Mouse (Mus musculus): ENCODE results near the gene H60b. TPM values are rescaled to one million over a fixed set of nuclear protein-coding genes. Genes with fewer than 3 reads are reported as not detected.
"Not testable (repeated sequence)": the region's sequence is repeated elsewhere in the genome, so short reads cannot be mapped to it uniquely, and the experiment has no call there.

Gene H60b
- polyA plus RNA-seq, 1 experiment from 2014 or later, result 0.76 TPM

- DNase-seq (peak; percentile 24), ATAC-seq (ENCODE audit: low FRiP score, low TSS enrichment) (peak; percentile 62; the same call in 1 of the 2 replicates)
- H3K36me3 ChIP-seq (ENCODE audit: control insufficient read depth, insufficient read depth, low read length); H3K4me2 ChIP-seq (ENCODE audit: low read length); H3K9me3 ChIP-seq (ENCODE audit: control insufficient read depth, low read length); H3K4me1 ChIP-seq (ENCODE audit: control insufficient read depth, insufficient read depth, low read length); H3K27ac ChIP-seq (replicated peaks; ENCODE audit: low read depth, low read length); H3K27me3 ChIP-seq (ENCODE audit: control insufficient read depth, insufficient read depth, low read length); H3K4me3 ChIP-seq (replicated peaks; ENCODE audit: low read depth, low read length); H3K9ac ChIP-seq (replicated peaks; ENCODE audit: low read length): not testable (repeated sequence)
- 6% methylated on average over 8 of the region's 8 CpGs for WGBS
Measured at GRCm38 (mm10) chr10:22270879-22271786, 112.7 kb downstream of the H60b start.

DNA sequence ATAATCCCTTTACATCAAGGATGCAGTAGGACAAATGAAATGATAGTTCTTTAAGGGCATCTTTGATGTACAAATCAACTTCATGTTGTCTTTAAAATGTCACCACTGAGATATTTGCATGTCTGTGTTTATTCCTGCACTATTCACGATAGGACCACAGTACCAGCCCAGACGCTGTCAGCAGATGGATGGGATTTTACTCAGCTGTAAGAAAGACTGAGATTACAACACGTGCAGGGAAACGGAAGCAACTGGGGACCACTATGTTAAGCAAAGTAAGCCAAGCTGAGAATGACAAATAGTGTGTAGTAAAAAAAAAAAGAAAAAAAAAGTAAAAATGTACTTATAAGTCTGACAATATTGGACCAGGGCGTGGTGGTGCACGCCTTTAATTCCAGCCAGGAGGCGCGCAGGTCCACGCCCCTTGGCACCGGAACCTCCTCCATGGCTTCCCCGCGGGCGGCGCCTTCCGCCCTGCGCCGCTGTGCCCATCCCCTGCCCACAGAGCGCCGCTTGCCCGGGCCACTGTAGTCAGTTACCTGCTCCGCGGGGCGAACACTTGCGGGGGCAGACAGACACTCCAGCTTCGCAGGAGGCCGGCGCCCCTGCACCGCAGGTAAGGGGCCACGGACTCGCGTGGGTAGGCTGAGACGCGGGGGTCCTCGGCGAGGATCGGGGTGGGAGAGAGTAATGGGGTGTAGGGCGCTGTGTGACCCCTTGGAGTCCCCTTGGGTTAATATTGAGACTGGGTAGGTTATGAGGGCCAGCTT lies 114.7 kb downstream of the H60b start:
- DNase-seq, result peak; percentile 56
- Histone ChIP-seq H3K4me3 (replicated peaks; ENCODE audit: low read depth, low read length) (peak overlapping the region; percentile 44), H3K9ac (replicated peaks; ENCODE audit: low read length) (0 out of 2 replicates have a peak overlapping the region, but pooled peaks have one; percentile 20), H3K4me2 (ENCODE audit: low read length) (peak overlapping the region; percentile 81)
- 1% methylated on average over 37 of the region's 37 CpGs for WGBS
- not testable (repeated sequence) for H3K27me3 ChIP-seq (ENCODE audit: control insufficient read depth, insufficient read depth, low read length); H3K36me3 ChIP-seq (ENCODE audit: control insufficient read depth, insufficient read depth, low read length); H3K27ac ChIP-seq (replicated peaks; ENCODE audit: low read depth, low read length); H3K4me1 ChIP-seq (ENCODE audit: control insufficient read depth, insufficient read depth, low read length); H3K9me3 ChIP-seq (ENCODE audit: control insufficient read depth, low read length)
- ATAC-seq (ENCODE audit: low FRiP score, low TSS enrichment), result peak; percentile 55

DNA sequence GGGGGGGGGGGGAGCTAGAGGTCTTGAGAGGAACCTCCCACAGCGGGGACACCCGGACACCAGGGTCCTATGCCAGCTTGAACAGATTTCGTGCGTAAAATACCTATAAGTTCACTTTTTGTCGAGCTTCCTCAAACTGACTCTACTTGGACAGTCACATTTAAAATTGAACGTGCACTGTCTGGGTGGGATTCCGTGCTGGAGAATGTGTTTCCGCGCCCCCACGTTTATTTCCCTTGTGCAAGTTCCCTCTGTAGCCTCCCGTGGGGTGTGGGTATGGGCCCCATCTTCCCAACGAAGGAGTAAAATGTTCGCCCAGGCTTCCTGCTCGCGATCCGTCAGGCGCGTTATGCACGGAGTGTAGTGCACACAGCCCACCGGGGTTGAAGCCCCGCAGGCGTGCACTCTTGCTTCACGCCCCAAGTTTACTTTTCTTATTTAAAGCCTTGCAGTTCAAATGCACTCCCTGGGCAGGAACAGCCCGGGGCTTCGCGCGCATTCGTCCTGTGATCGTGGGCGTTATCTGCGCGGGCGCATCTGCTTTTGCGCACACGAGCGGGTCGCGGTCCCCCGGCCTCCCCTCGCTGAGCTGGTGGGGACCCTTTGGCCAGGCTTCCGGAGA lies 115.4 kb downstream of the H60b start:
- Histone ChIP-seq H3K36me3 (ENCODE audit: control insufficient read depth, insufficient read depth, low read length) (no peaks in the 10 kb centered on the region), H3K27ac (replicated peaks; ENCODE audit: low read depth, low read length) (no peak overlapping the region), H3K9ac (replicated peaks; ENCODE audit: low read length) (no peak overlapping the region), H3K4me1 (ENCODE audit: control insufficient read depth, insufficient read depth, low read length) (no peaks in the 10 kb centered on the region), H3K9me3 (ENCODE audit: control insufficient read depth, low read length) (no peaks in the 10 kb centered on the region), H3K27me3 (ENCODE audit: control insufficient read depth, insufficient read depth, low read length) (peaks cover 8% of the 10 kb centered on the region; the same call in 1 of the 2 replicates), H3K4me3 (replicated peaks; ENCODE audit: low read depth, low read length) (peak overlapping the region; percentile 44), H3K4me2 (ENCODE audit: low read length) (peak overlapping the region; percentile 81)
- WGBS, result under 1% methylated on average over 41 of the region's 41 CpGs
- DNase-seq, result peak; percentile 44
- ATAC-seq (ENCODE audit: low FRiP score, low TSS enrichment), result 0 out of 2 replicates have a peak, but pooled peaks have one; percentile 22

DNA sequence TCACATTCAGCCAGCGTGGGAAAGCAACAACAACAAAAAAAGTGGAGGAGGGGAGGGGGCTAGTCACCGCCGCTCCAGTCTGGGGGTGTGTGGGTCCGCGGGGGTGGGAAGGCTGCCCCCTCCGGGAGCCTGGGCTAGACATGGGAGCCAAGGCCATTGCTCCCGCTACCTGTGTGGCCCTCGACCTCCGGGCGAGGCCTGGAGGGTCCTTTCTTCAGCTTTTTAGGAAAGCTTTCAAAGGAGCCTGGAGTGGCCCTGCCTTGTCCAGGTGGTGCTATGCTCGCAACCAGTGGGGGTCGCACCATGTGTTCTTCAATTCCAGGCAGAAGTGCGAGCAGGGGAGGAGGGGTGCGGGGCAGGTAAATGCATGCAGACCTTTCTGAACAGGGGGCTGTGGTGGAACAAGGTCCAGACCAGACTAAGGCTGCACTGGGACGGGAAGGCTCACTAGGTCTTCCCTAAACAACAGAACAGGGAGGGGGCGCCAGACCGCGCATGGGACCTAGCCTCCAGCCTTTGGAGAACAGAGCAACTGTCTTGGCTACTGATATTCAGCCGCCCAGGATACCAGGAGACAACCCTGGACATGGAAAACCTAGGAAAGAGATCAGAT lies 116.2 kb downstream of the H60b start:
- ATAC-seq (ENCODE audit: low FRiP score, low TSS enrichment) (peak; percentile 25; the same call in 1 of the 2 replicates), DNase-seq (peak; percentile 6)
- peak overlapping the region; percentile 44; the same call in 1 of the 2 replicates for H3K4me3 ChIP-seq (replicated peaks; ENCODE audit: low read depth, low read length)
- H3K9me3 ChIP-seq (ENCODE audit: control insufficient read depth, low read length), result no peaks in the 10 kb centered on the region
- H3K4me2 ChIP-seq (ENCODE audit: low read length), result peak overlapping the region; percentile 81
- no peaks in the 10 kb centered on the region for H3K36me3 ChIP-seq (ENCODE audit: control insufficient read depth, insufficient read depth, low read length)
- no peak overlapping the region for H3K9ac ChIP-seq (replicated peaks; ENCODE audit: low read length)
- no peak overlapping the region for H3K27ac ChIP-seq (replicated peaks; ENCODE audit: low read depth, low read length)
- WGBS, result 8% methylated on average over 19 of the region's 19 CpGs
- peaks cover 8% of the 10 kb centered on the region; the same call in 1 of the 2 replicates for H3K27me3 ChIP-seq (ENCODE audit: control insufficient read depth, insufficient read depth, low read length)
- H3K4me1 ChIP-seq (ENCODE audit: control insufficient read depth, insufficient read depth, low read length), result no peaks in the 10 kb centered on the region

DNA sequence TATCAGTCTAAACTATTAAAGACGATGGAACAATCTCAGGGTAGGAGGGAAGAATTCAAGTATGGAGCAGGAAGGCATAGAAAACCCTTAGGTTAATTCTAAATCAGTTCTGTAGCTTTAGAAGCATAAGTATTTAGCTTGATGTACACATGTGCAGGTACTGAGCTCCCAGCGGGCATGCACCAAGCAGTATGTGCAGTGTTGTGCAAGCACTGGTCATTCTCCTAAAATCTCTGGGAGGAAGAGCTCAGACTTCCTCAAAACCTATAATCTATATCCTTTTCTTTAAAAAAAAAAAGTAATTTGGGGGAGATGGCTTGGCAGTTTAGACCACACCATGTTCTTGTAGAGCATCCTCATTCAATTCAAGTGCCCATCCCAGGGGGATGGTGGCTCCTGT lies 120.1 kb downstream of the H60b start:
- 93% methylated on average over 2 of the region's 2 CpGs for WGBS
- H3K27me3 ChIP-seq (ENCODE audit: control insufficient read depth, insufficient read depth, low read length); H3K9me3 ChIP-seq (ENCODE audit: control insufficient read depth, low read length): not testable (repeated sequence)

GRCm38 (mm10) chr10:22282816-22283215 lies 124.4 kb downstream of the H60b start:
- Histone ChIP-seq H3K9ac (replicated peaks; ENCODE audit: low read length) (no peak overlapping the region), H3K9me3 (ENCODE audit: control insufficient read depth, low read length) (no peaks in the 10 kb centered on the region), H3K4me1 (ENCODE audit: control insufficient read depth, insufficient read depth, low read length) (no peaks in the 10 kb centered on the region), H3K4me2 (ENCODE audit: low read length) (no peak overlapping the region), H3K4me3 (replicated peaks; ENCODE audit: low read depth, low read length) (no peak overlapping the region), H3K36me3 (ENCODE audit: control insufficient read depth, insufficient read depth, low read length) (no peaks in the 10 kb centered on the region), H3K27me3 (ENCODE audit: control insufficient read depth, insufficient read depth, low read length) (no peaks in the 10 kb centered on the region), H3K27ac (replicated peaks; ENCODE audit: low read depth, low read length) (no peak overlapping the region)
- no peak for DNase-seq
- 53% methylated on average over 6 of the region's 6 CpGs for WGBS
- ATAC-seq (ENCODE audit: low FRiP score, low TSS enrichment), result no peak

More for the DNA sequence above, 120.1 kb downstream of the H60b start:
- not testable (repeated sequence) for H3K9ac ChIP-seq (replicated peaks; ENCODE audit: low read length); H3K4me3 ChIP-seq (replicated peaks; ENCODE audit: low read depth, low read length); ATAC-seq (ENCODE audit: low FRiP score, low TSS enrichment); H3K4me1 ChIP-seq (ENCODE audit: control insufficient read depth, insufficient read depth, low read length); H3K36me3 ChIP-seq (ENCODE audit: control insufficient read depth, insufficient read depth, low read length); H3K4me2 ChIP-seq (ENCODE audit: low read length); DNase-seq; H3K27ac ChIP-seq (replicated peaks; ENCODE audit: low read depth, low read length)

- DNase-seq (no peak), ATAC-seq (ENCODE audit: low FRiP score, low TSS enrichment) (no peak)
- no peaks in the 10 kb centered on the region for H3K9me3 ChIP-seq (ENCODE audit: control insufficient read depth, low read length)
- no peaks in the 10 kb centered on the region for H3K4me1 ChIP-seq (ENCODE audit: control insufficient read depth, insufficient read depth, low read length)
- no peaks in the 10 kb centered on the region for H3K36me3 ChIP-seq (ENCODE audit: control insufficient read depth, insufficient read depth, low read length)
- H3K27me3 ChIP-seq (ENCODE audit: control insufficient read depth, insufficient read depth, low read length), result no peaks in the 10 kb centered on the region
- H3K9ac ChIP-seq (replicated peaks; ENCODE audit: low read length), result no peak overlapping the region
- H3K27ac ChIP-seq (replicated peaks; ENCODE audit: low read depth, low read length), result no peak overlapping the region
- H3K4me2 ChIP-seq (ENCODE audit: low read length), result no peak overlapping the region
- WGBS, result 46% methylated on average over 1 of the region's 1 CpGs
- H3K4me3 ChIP-seq (replicated peaks; ENCODE audit: low read depth, low read length), result no peak overlapping the region
Measured at GRCm38 (mm10) chr10:22295676-22296075, 137.3 kb downstream of the H60b start.

Data from midbrain, embryonic 14.5 days (tissue).